Comparison of ENCODE assay signal across 21 mouse cellular contexts in genomic region chr13:48760855-48761436, GRCm38 (mm10).
DNase-seq lines count a peak whose midpoint lies in the region; ATAC-seq and TF ChIP-seq lines count a peak whose summit lies in the region.
"Had no signal": no experiment of that assay in that cellular context is flagged by ENCODE, and none has a peak within 500 bp of the region (broad histone marks: within the 10 kb centered on the region; RNA-seq: fewer than 3 reads in every experiment).

No protein-coding gene starts in this region.

- no peak for TF ChIP-seq CTCF in midbrain, postnatal 0 days (IDR thresholded peaks at IDR 0.05)

- intact Hi-C loops in heart, postnatal 14 days (cut with DNase I), result no loop called here
- intact Hi-C loops in left cerebral cortex, postnatal 25 days (cut with DNase I), result no loop called here

- H3K27me3 ChIP-seq in hindbrain, embryonic 15.5 days, result no peaks in the 10 kb centered on the region
- no peaks in the 10 kb centered on the region for H3K27me3 ChIP-seq in hindbrain, embryonic 13.5 days
- H3K27me3 ChIP-seq in midbrain, postnatal 0 days (ENCODE audit: insufficient read depth, low read length), result no peaks in the 10 kb centered on the region
- H3K27me3 ChIP-seq in midbrain, embryonic 11.5 days (ENCODE audit: control insufficient read depth, insufficient read depth, low read length), result no peaks in the 10 kb centered on the region
- no peaks in the 10 kb centered on the region for H3K27me3 ChIP-seq in stomach, embryonic 14.5 days (ENCODE audit: control insufficient read depth, insufficient read depth, low read length)
- H3K27me3 ChIP-seq: embryonic facial prominence, embryonic 15.5 days; heart, embryonic 13.5 days; hindbrain, embryonic 12.5 days had no signal

- peak; percentile 3 for DNase-seq in midbrain, postnatal 0 days (ENCODE audit: low spot score)
- no peak for DNase-seq in midbrain, embryonic 11.5 days (ENCODE audit: low spot score, missing footprints)
- DNase-seq in heart, postnatal 14 days, result no peak
- no peak for DNase-seq in left cerebral cortex, postnatal 25 days (ENCODE audit: low spot score in 2 of 2)
- no peak for DNase-seq in right cerebral cortex, postnatal 14 days
- DNase-seq: adrenal gland, postnatal 10 days; cerebellum, adult 11-12 months; cerebellum, adult 9-11 months; cerebellum, postnatal 36 days; gastrocnemius, adult 2 months; gastrocnemius, postnatal 25 days; heart, postnatal 4 days had no signal

- H3K4me1 ChIP-seq in hindbrain, embryonic 15.5 days (replicated peaks), result no peaks in the 10 kb centered on the region
- H3K4me1 ChIP-seq in hindbrain, embryonic 13.5 days (replicated peaks), result no peaks in the 10 kb centered on the region
- H3K4me1 ChIP-seq in midbrain, postnatal 0 days (ENCODE audit: insufficient read depth, low read length), result no peaks in the 10 kb centered on the region
- peaks cover 13% of the 10 kb centered on the region for H3K4me1 ChIP-seq in midbrain, embryonic 11.5 days (ENCODE audit: control insufficient read depth, insufficient read depth, low read length)
- H3K4me1 ChIP-seq in stomach, embryonic 14.5 days (ENCODE audit: control insufficient read depth, insufficient read depth, low read length), result 0 out of 2 replicates have a peak, but pooled peaks cover 6% of the 10 kb centered on the region
- H3K4me1 ChIP-seq: embryonic facial prominence, embryonic 15.5 days; hindbrain, embryonic 12.5 days had no signal

- no peaks in the 10 kb centered on the region for H3K36me3 ChIP-seq in hindbrain, embryonic 15.5 days
- no peaks in the 10 kb centered on the region for H3K36me3 ChIP-seq in hindbrain, embryonic 13.5 days
- H3K36me3 ChIP-seq in midbrain, postnatal 0 days (ENCODE audit: insufficient read depth, low read length), result no peaks in the 10 kb centered on the region
- no peaks in the 10 kb centered on the region for H3K36me3 ChIP-seq in midbrain, embryonic 11.5 days (ENCODE audit: control insufficient read depth, insufficient read depth, low read length)
- no peaks in the 10 kb centered on the region for H3K36me3 ChIP-seq in stomach, embryonic 14.5 days (ENCODE audit: control insufficient read depth, insufficient read depth, low read length)
- H3K36me3 ChIP-seq: embryonic facial prominence, embryonic 15.5 days; forebrain, embryonic 10.5 days; heart, embryonic 13.5 days; hindbrain, embryonic 12.5 days had no signal

- H3K27ac ChIP-seq in hindbrain, embryonic 15.5 days (replicated peaks), result no peak overlapping the region
- H3K27ac ChIP-seq in hindbrain, embryonic 13.5 days, result no peak overlapping the region
- no peak overlapping the region for H3K27ac ChIP-seq in midbrain, postnatal 0 days (ENCODE audit: low read depth, low read length)
- H3K27ac ChIP-seq in midbrain, embryonic 11.5 days (ENCODE audit: low read depth, low read length), result no peak overlapping the region
- peak overlapping the region; percentile 82 for H3K27ac ChIP-seq in stomach, embryonic 14.5 days (ENCODE audit: low read length)
- H3K27ac ChIP-seq: embryonic facial prominence, embryonic 15.5 days; forebrain, embryonic 10.5 days; gastrocnemius, adult 2 months; heart, embryonic 13.5 days; hindbrain, embryonic 12.5 days had no signal

- H3K4me2 ChIP-seq in hindbrain, embryonic 15.5 days, result no peak overlapping the region
- no peak overlapping the region for H3K4me2 ChIP-seq in hindbrain, embryonic 13.5 days
- no peak overlapping the region for H3K4me2 ChIP-seq in midbrain, postnatal 0 days (ENCODE audit: low read depth, low read length, poor library complexity, severe bottlenecking)
- no peak overlapping the region for H3K4me2 ChIP-seq in midbrain, embryonic 11.5 days
- no peak overlapping the region for H3K4me2 ChIP-seq in stomach, embryonic 14.5 days (replicated peaks; ENCODE audit: low read depth, low read length)
- H3K4me2 ChIP-seq: embryonic facial prominence, embryonic 15.5 days; heart, embryonic 13.5 days; hindbrain, embryonic 12.5 days had no signal

- H3K9me3 ChIP-seq in hindbrain, embryonic 15.5 days, result no peaks in the 10 kb centered on the region
- no peaks in the 10 kb centered on the region for H3K9me3 ChIP-seq in hindbrain, embryonic 13.5 days
- H3K9me3 ChIP-seq in midbrain, postnatal 0 days (ENCODE audit: low read length), result no peaks in the 10 kb centered on the region
- H3K9me3 ChIP-seq in midbrain, embryonic 11.5 days (ENCODE audit: control insufficient read depth, low read length), result no peaks in the 10 kb centered on the region
- no peaks in the 10 kb centered on the region for H3K9me3 ChIP-seq in stomach, embryonic 14.5 days (ENCODE audit: control insufficient read depth, low read depth, low read length)
- H3K9me3 ChIP-seq: embryonic facial prominence, embryonic 15.5 days; forebrain, embryonic 10.5 days; heart, embryonic 13.5 days; hindbrain, embryonic 12.5 days had no signal

- ATAC-seq in hindbrain, embryonic 15.5 days (ENCODE audit: low FRiP score, low read depth), result peak; percentile 38; the same call in 1 of the 2 replicates
- ATAC-seq in hindbrain, embryonic 13.5 days (ENCODE audit: low FRiP score), result no peak
- no peak for ATAC-seq in midbrain, postnatal 0 days (ENCODE audit: low FRiP score)
- no peak for ATAC-seq in midbrain, embryonic 11.5 days (ENCODE audit: low FRiP score)
- peak; percentile 79; the same call in 1 of the 2 replicates for ATAC-seq in stomach, embryonic 14.5 days (ENCODE audit: insufficient number of reproducible peaks, insufficient read depth, low FRiP score, low read depth)
- ATAC-seq: forebrain, embryonic 14.5 days had no signal

- no peak overlapping the region for H3K4me3 ChIP-seq in hindbrain, embryonic 15.5 days
- no peak overlapping the region for H3K4me3 ChIP-seq in hindbrain, embryonic 13.5 days
- H3K4me3 ChIP-seq in midbrain, postnatal 0 days (ENCODE audit: low read depth, low read length), result no peak overlapping the region
- H3K4me3 ChIP-seq in midbrain, embryonic 11.5 days (ENCODE audit: low read depth, low read length), result no peak overlapping the region
- H3K4me3 ChIP-seq in stomach, embryonic 14.5 days (ENCODE audit: low read depth, low read length), result no peak overlapping the region
- H3K4me3 ChIP-seq: embryonic facial prominence, embryonic 15.5 days; erythroblast, embryonic 14.5 days; forebrain, embryonic 10.5 days; gastrocnemius, adult 2 months; heart, embryonic 13.5 days; hindbrain, embryonic 12.5 days had no signal

- H3K9ac ChIP-seq in hindbrain, embryonic 15.5 days, result no peak overlapping the region
- H3K9ac ChIP-seq in hindbrain, embryonic 13.5 days, result no peak overlapping the region
- H3K9ac ChIP-seq in midbrain, postnatal 0 days (replicated peaks; ENCODE audit: low read length, poor library complexity, severe bottlenecking), result no peak overlapping the region
- H3K9ac ChIP-seq in midbrain, embryonic 11.5 days (ENCODE audit: low read length), result no peak overlapping the region
- H3K9ac ChIP-seq in stomach, embryonic 14.5 days (replicated peaks; ENCODE audit: low read depth, low read length), result no peak overlapping the region
- H3K9ac ChIP-seq: embryonic facial prominence, embryonic 15.5 days; heart, embryonic 13.5 days; hindbrain, embryonic 12.5 days had no signal

- 83% methylated on average over 8 of the region's 8 CpGs for WGBS in hindbrain, embryonic 15.5 days
- WGBS in hindbrain, embryonic 13.5 days, result 77% methylated on average over 8 of the region's 8 CpGs
- 86% methylated on average over 8 of the region's 8 CpGs for WGBS in midbrain, postnatal 0 days
- 88% methylated on average over 8 of the region's 8 CpGs for WGBS in midbrain, embryonic 11.5 days
- WGBS in stomach, embryonic 14.5 days, result 39% methylated on average over 8 of the region's 8 CpGs

Comparison
In these comparisons a context has a peak if more than half of its experiments do, and no peak if none do; other contexts are left out.
1. ATAC-seq: peak in hindbrain, embryonic 15.5 days (single experiment) and stomach, embryonic 14.5 days (single experiment); none in hindbrain, embryonic 13.5 days (single experiment), midbrain, postnatal 0 days (single experiment) and midbrain, embryonic 11.5 days (single experiment).